In genomic region chr5:74288206-74288605, GRCm38 (mm10) we compare ENCODE assay signal across 25 mouse cellular contexts.
DNase-seq lines count a peak whose midpoint lies in the region; ATAC-seq and TF ChIP-seq lines count a peak whose summit lies in the region.
"Had no signal": no experiment of that assay in that cellular context is flagged by ENCODE, and none has a peak within 500 bp of the region (broad histone marks: within the 10 kb centered on the region; RNA-seq: fewer than 3 reads in every experiment).

No protein-coding gene starts in this region.

- H3K9ac ChIP-seq in forebrain, postnatal 0 days, result no peak overlapping the region
- no peak overlapping the region for H3K9ac ChIP-seq in forebrain, embryonic 16.5 days (replicated peaks; ENCODE audit: low read depth, low read length)
- H3K9ac ChIP-seq: embryonic facial prominence, embryonic 12.5 days; forebrain, embryonic 13.5 days; forebrain, embryonic 15.5 days had no signal

- H3K9me3 ChIP-seq in forebrain, postnatal 0 days (ENCODE audit: low read length), result no peaks in the 10 kb centered on the region
- no peaks in the 10 kb centered on the region for H3K9me3 ChIP-seq in forebrain, embryonic 16.5 days (ENCODE audit: control insufficient read depth, low read length)
- H3K9me3 ChIP-seq: embryonic facial prominence, embryonic 10.5 days; embryonic facial prominence, embryonic 12.5 days; forebrain, embryonic 13.5 days; forebrain, embryonic 15.5 days; G1E had no signal

- WGBS in forebrain, postnatal 0 days, result 77% methylated on average over 2 of the region's 2 CpGs
- 77% methylated on average over 2 of the region's 2 CpGs for WGBS in forebrain, embryonic 16.5 days

- DNase-seq in forebrain, postnatal 0 days, result peak; percentile 34
- DNase-seq in left cerebral cortex, adult 2 months (ENCODE audit: extremely low spot score in 1 of 2, low spot score in 2 of 2), result no peak
- no peak for DNase-seq in left cerebral cortex, adult 18-20 months (ENCODE audit: low spot score in 2 of 2)
- no peak for DNase-seq in right cerebral cortex, postnatal 10 days (ENCODE audit: low spot score in 2 of 2)
- DNase-seq: adrenal gland, adult 8-10 months; adrenal gland, postnatal 14 days; adrenal gland, postnatal 36 days; B cell, adult 2 months; cerebellum, adult 11 months; cerebellum, adult 18-20 months; cerebellum, adult 8-10 months; cerebellum, adult 9-11 months; cerebellum, postnatal 14 days; cerebellum, postnatal 36 days; embryo, embryonic 11 days had no signal

- H3K27me3 ChIP-seq in forebrain, postnatal 0 days (ENCODE audit: insufficient read depth, low read length), result no peaks in the 10 kb centered on the region
- no peaks in the 10 kb centered on the region for H3K27me3 ChIP-seq in forebrain, embryonic 16.5 days (replicated peaks; ENCODE audit: control insufficient read depth, insufficient read depth, low read length)
- H3K27me3 ChIP-seq: CH12.LX; embryonic facial prominence, embryonic 12.5 days; forebrain, embryonic 13.5 days; forebrain, embryonic 15.5 days; Patski had no signal

- no peaks in the 10 kb centered on the region for H3K36me3 ChIP-seq in forebrain, postnatal 0 days (ENCODE audit: insufficient read depth)
- no peaks in the 10 kb centered on the region for H3K36me3 ChIP-seq in forebrain, embryonic 16.5 days (ENCODE audit: control insufficient read depth, insufficient read depth)
- H3K36me3 ChIP-seq: embryonic facial prominence, embryonic 10.5 days; embryonic facial prominence, embryonic 12.5 days; forebrain, embryonic 15.5 days had no signal

- H3K4me1 ChIP-seq in forebrain, postnatal 0 days (ENCODE audit: insufficient read depth), result no peaks in the 10 kb centered on the region
- H3K4me1 ChIP-seq in forebrain, embryonic 16.5 days (replicated peaks; ENCODE audit: control insufficient read depth, insufficient read depth, low read length), result 0 out of 2 replicates have a peak, but pooled peaks cover 5% of the 10 kb centered on the region

- TF ChIP-seq CTCF in forebrain, postnatal 0 days (IDR thresholded peaks at IDR 0.05; ENCODE audit: low read depth), result no peak
- TF ChIP-seq CTCF in left cerebral cortex, adult 2 months (IDR thresholded peaks at IDR 0.05), result no peak

- no peak overlapping the region for H3K4me3 ChIP-seq in forebrain, postnatal 0 days (ENCODE audit: low read depth, low read length)
- no peak overlapping the region for H3K4me3 ChIP-seq in forebrain, embryonic 16.5 days (replicated peaks; ENCODE audit: low read length)
- H3K4me3 ChIP-seq in left cerebral cortex, adult 2 months, result no peak overlapping the region
- H3K4me3 ChIP-seq: embryonic facial prominence, embryonic 10.5 days; embryonic facial prominence, embryonic 12.5 days; forebrain, embryonic 13.5 days; forebrain, embryonic 15.5 days had no signal

- intact Hi-C loops in left cerebral cortex, adult 2 months (cut with DNase I), result no loop called here

- H3K27ac ChIP-seq in forebrain, postnatal 0 days (ENCODE audit: low read depth, low read length), result peak overlapping the region; percentile 45; the same call in 1 of the 2 replicates
- no peak overlapping the region for H3K27ac ChIP-seq in forebrain, embryonic 16.5 days (ENCODE audit: low read length)
- H3K27ac ChIP-seq in left cerebral cortex, adult 2 months, result peak overlapping the region; percentile 29
- H3K27ac ChIP-seq: embryonic facial prominence, embryonic 12.5 days; forebrain, embryonic 13.5 days; forebrain, embryonic 15.5 days had no signal

- ATAC-seq in forebrain, postnatal 0 days, result no peak
- ATAC-seq in forebrain, embryonic 16.5 days, result no peak
- ATAC-seq: activated CD4-positive, CD25-positive, alpha-beta regulatory T cell, adult 4 months; CD4-positive, CD25-positive, alpha-beta regulatory T cell, adult 4 months; forebrain, embryonic 13.5 days; forebrain, embryonic 15.5 days; Patski had no signal

- no peak overlapping the region for H3K4me2 ChIP-seq in forebrain, postnatal 0 days (ENCODE audit: low read depth)
- no peak overlapping the region for H3K4me2 ChIP-seq in forebrain, embryonic 16.5 days (ENCODE audit: low read length)
- H3K4me2 ChIP-seq: embryonic facial prominence, embryonic 12.5 days; forebrain, embryonic 13.5 days; forebrain, embryonic 15.5 days had no signal
